Mouse (Mus musculus): ENCODE measurements at regions not wholly inside any gene's neighbourhood (a gene's known extent, or its start where the extent isn't known, plus 50 kb on each side); places are given as distances from the start of the nearest gene placed in this dataset.

- DNase-seq = no peak
Observed at GRCm38 (mm10) chr2:137814945-137815344, 441.4 kb upstream of the Btbd3 start.

GRCm38 (mm10) chr2:137808401-137809230 is 447.7 kb upstream of the Btbd3 start:
- no peak for DNase-seq

- no peak for DNase-seq
Observed at GRCm38 (mm10) chr2:137807594-137808295, 448.6 kb upstream of the Btbd3 start.

- DNase-seq = no peak
Observed at GRCm38 (mm10) chr2:137794841-137795240, 461.5 kb upstream of the Btbd3 start.

GRCm38 (mm10) chr2:137784091-137784490 is 472.3 kb upstream of the Btbd3 start:
- DNase-seq = no peak

- no peak for DNase-seq
Observed at GRCm38 (mm10) chr2:137777430-137777829, 478.9 kb upstream of the Btbd3 start.

- DNase-seq = no peak
Observed at GRCm38 (mm10) chr2:137764785-137765184, 491.6 kb upstream of the Btbd3 start.

GRCm38 (mm10) chr2:137759455-137759854 is 496.9 kb upstream of the Btbd3 start:
- no peak for DNase-seq

- DNase-seq = no peak
Observed at GRCm38 (mm10) chr2:137758389-137758788, 498.0 kb upstream of the Btbd3 start.

GRCm38 (mm10) chr2:137757231-137758212 is 498.8 kb upstream of the Btbd3 start:
- no peak for DNase-seq

- DNase-seq = no peak
Observed at GRCm38 (mm10) chr2:137756220-137756619, 500.1 kb upstream of the Btbd3 start.

- no peak for DNase-seq
Observed at GRCm38 (mm10) chr2:137754481-137754880, 501.9 kb upstream of the Btbd3 start.

GRCm38 (mm10) chr2:137732410-137732809 is 524.0 kb upstream of the Btbd3 start:
- DNase-seq = peak; percentile 38

- DNase-seq = no peak
Observed at GRCm38 (mm10) chr2:137730472-137730931, 525.9 kb upstream of the Btbd3 start.

- peak; percentile 61 for DNase-seq
Observed at GRCm38 (mm10) chr2:137729871-137730270, 526.5 kb upstream of the Btbd3 start.

- DNase-seq = no peak
Observed at GRCm38 (mm10) chr2:137729207-137729606, 527.2 kb upstream of the Btbd3 start.

- no peak for DNase-seq
Observed at GRCm38 (mm10) chr2:137723651-137724050, 532.7 kb upstream of the Btbd3 start.

GRCm38 (mm10) chr2:137721767-137722424 is 534.5 kb upstream of the Btbd3 start:
- no peak for DNase-seq

GRCm38 (mm10) chr2:137715891-137716290 is 540.5 kb upstream of the Btbd3 start:
- no peak for DNase-seq

GRCm38 (mm10) chr2:137706528-137706988 is 549.8 kb upstream of the Btbd3 start:
- DNase-seq = no peak

GRCm38 (mm10) chr2:137705724-137706422 is 550.5 kb upstream of the Btbd3 start:
- peak; percentile 23 for DNase-seq
